Mouse (Mus musculus) midbrain, embryonic 11.5 days (tissue): ENCODE results near the gene Birc5. TPM values are rescaled to one million over a fixed set of nuclear protein-coding genes. Genes with fewer than 3 reads are reported as not detected.

Source experiments
- ATAC-seq: fragments of 200-750 bp; cut with Nextera tagmentation; 2 replicates; pipeline ENCODE4 v1.8.0; 2017; ENCODE audit warnings: moderate TSS enrichment, moderate library complexity; ENCODE audit not compliant: low FRiP score
- DNase-seq: peaks from one replicate; pipeline ENCODE4 v3.0.0; 2015; ENCODE audit warnings: low spot score; ENCODE audit errors: missing footprints
- H3K27ac ChIP-seq: fragments of 300-500 bp; sonication (generic); 2 replicates; pipeline ENCODE4 v1.5.1; 2014; ENCODE audit warnings: low read depth, low read length
- H3K27me3 ChIP-seq: fragments of 300-500 bp; sonication (generic); 2 replicates; pipeline ENCODE4 v1.6.1; 2014; ENCODE audit warnings: mild to moderate bottlenecking, low read length, moderate library complexity, mixed read lengths; ENCODE audit not compliant: control insufficient read depth, insufficient read depth
- H3K36me3 ChIP-seq: fragments of 300-500 bp; sonication (generic); 2 replicates; pipeline ENCODE4 v1.6.1; 2014; ENCODE audit warnings: mild to moderate bottlenecking, low read length, moderate library complexity, mixed read lengths; ENCODE audit not compliant: control insufficient read depth, insufficient read depth
- H3K4me1 ChIP-seq: fragments of 300-500 bp; sonication (generic); 2 replicates; pipeline ENCODE4 v1.6.1; 2014; ENCODE audit warnings: low read length; ENCODE audit not compliant: control insufficient read depth, insufficient read depth
- H3K4me2 ChIP-seq: fragments of 300-500 bp; sonication (generic); 2 replicates; pipeline ENCODE4 v1.6.1; 2014; ENCODE audit warnings: mild to moderate bottlenecking, moderate library complexity
- H3K4me3 ChIP-seq: fragments of 300-500 bp; sonication (generic); 2 replicates; pipeline ENCODE4 v1.5.1; 2014; ENCODE audit warnings: low read depth, low read length
- H3K9ac ChIP-seq: fragments of 300-500 bp; sonication (generic); 2 replicates; pipeline ENCODE4 v1.6.1; 2014; ENCODE audit warnings: low read length
- H3K9me3 ChIP-seq: fragments of 300-500 bp; sonication (generic); 2 replicates; pipeline ENCODE4 v1.6.1; 2016; ENCODE audit warnings: low read length; ENCODE audit not compliant: control insufficient read depth
- WGBS: fragments of 180-500 bp; shearing (Covaris S2); extraction: QIAGEN DNeasy Blood & Tissue Kit; methylation state at CpG from one replicate; pipeline ENCODE4 v1.1.7; 2014; 5-methylcytosine and 5-hydroxymethylcytosine counted together
- polyA plus RNA-seq: library from polyadenylated mRNA; unstranded; fragments of >200 nt; fragmentation: Nextera tagmentation; extraction: Ambion mirVana; gene quantifications from 2 replicates; pipeline ENCODE4 v1.2.1, GENCODE M21; 2014

The Birc5 gene
- polyA plus RNA-seq, 1 experiment from 2014 or later: 346 TPM

- H3K9me3 ChIP-seq: no peaks in the 10 kb centered on the region
- peaks cover 21% of the 10 kb centered on the region for H3K4me1 ChIP-seq
- DNase-seq (peak; percentile 97), ATAC-seq (peak; percentile 79)
- no peak overlapping the region for H3K27ac ChIP-seq
- 30% methylated on average over 23 of the region's 23 CpGs for WGBS
- peak overlapping the region; percentile 62 for H3K4me3 ChIP-seq
- peaks cover 2% of the 10 kb centered on the region; the same call in 1 of the 2 replicates for H3K36me3 ChIP-seq
- peak overlapping the region; percentile 85 for H3K4me2 ChIP-seq
- no peaks in the 10 kb centered on the region for H3K27me3 ChIP-seq
- H3K9ac ChIP-seq: peak overlapping the region; percentile 86
Observed at GRCm38 (mm10) chr11:117824060-117824969, 24.7 kb upstream of the Birc5 start.

- peaks cover 21% of the 10 kb centered on the region for H3K4me1 ChIP-seq
- peak within 1 kb of the TSS; percentile 86 for H3K9ac ChIP-seq
- H3K9me3 ChIP-seq: no peaks in the 10 kb centered on the region
- ATAC-seq: peak; percentile 65
- peak within 1 kb of the TSS; percentile 84 for H3K27ac ChIP-seq
- H3K27me3 ChIP-seq: no peaks in the 10 kb centered on the region
- peak within 1 kb of the TSS; percentile 85 for H3K4me2 ChIP-seq
- 1% methylated on average over 34 of the region's 34 CpGs for WGBS
- H3K4me3 ChIP-seq: peak within 1 kb of the TSS; percentile 62
- peak; percentile 97 for DNase-seq
- H3K36me3 ChIP-seq: peaks cover under 1% of the 10 kb centered on the region; the same call in 1 of the 2 replicates
Observed at GRCm38 (mm10) chr11:117825333-117826101, 23.5 kb upstream of the Birc5 start, which contains the start of the genes Afmid and Tk1. Afmid (plus strand) TSS chr11:117825924. Tk1 (minus strand) TSS chr11:117826092.

GRCm38 (mm10) chr11:117826164-117826563 lies 22.9 kb upstream of the Birc5 start:
- Histone ChIP-seq H3K27ac (peak overlapping the region; percentile 84), H3K4me2 (peak overlapping the region; percentile 85), H3K4me3 (peak overlapping the region; percentile 62), H3K27me3 (no peaks in the 10 kb centered on the region), H3K36me3 (no peaks in the 10 kb centered on the region), H3K9ac (peak overlapping the region; percentile 86), H3K4me1 (peaks cover 21% of the 10 kb centered on the region), H3K9me3 (no peaks in the 10 kb centered on the region)
- DNase-seq (no peak), ATAC-seq (peak; percentile 27)
- WGBS: 9% methylated on average over 5 of the region's 5 CpGs

- H3K4me1 ChIP-seq: peaks cover 21% of the 10 kb centered on the region
- 81% methylated on average over 8 of the region's 8 CpGs for WGBS
- ATAC-seq (no peak), DNase-seq (no peak)
- no peak overlapping the region for H3K27ac ChIP-seq
- H3K9me3 ChIP-seq: no peaks in the 10 kb centered on the region
- H3K4me2 ChIP-seq: no peak overlapping the region
- H3K27me3 ChIP-seq: no peaks in the 10 kb centered on the region
- peak overlapping the region; percentile 1; the same call in 1 of the 2 replicates for H3K9ac ChIP-seq
- H3K36me3 ChIP-seq: no peaks in the 10 kb centered on the region
- H3K4me3 ChIP-seq: no peak overlapping the region
Observed at GRCm38 (mm10) chr11:117826916-117827315, 22.1 kb upstream of the Birc5 start.

- Histone ChIP-seq H3K4me1 (peaks cover 21% of the 10 kb centered on the region), H3K36me3 (no peaks in the 10 kb centered on the region), H3K4me3 (no peak overlapping the region), H3K9me3 (no peaks in the 10 kb centered on the region), H3K27ac (no peak overlapping the region), H3K4me2 (no peak overlapping the region), H3K27me3 (no peaks in the 10 kb centered on the region), H3K9ac (no peak overlapping the region)
- WGBS: 72% methylated on average over 3 of the region's 3 CpGs
- DNase-seq: no peak
- no peak for ATAC-seq
Observed at GRCm38 (mm10) chr11:117827386-117827785, 21.7 kb upstream of the Birc5 start.

GRCm38 (mm10) chr11:117828149-117828887 lies 20.7 kb upstream of the Birc5 start:
- H3K4me1 ChIP-seq: peaks cover 21% of the 10 kb centered on the region
- H3K9me3 ChIP-seq: no peaks in the 10 kb centered on the region
- no peak overlapping the region for H3K4me2 ChIP-seq
- H3K27me3 ChIP-seq: no peaks in the 10 kb centered on the region
- no peak for ATAC-seq
- no peak overlapping the region for H3K4me3 ChIP-seq
- no peak overlapping the region for H3K9ac ChIP-seq
- no peaks in the 10 kb centered on the region for H3K36me3 ChIP-seq
- DNase-seq: no peak
- H3K27ac ChIP-seq: no peak overlapping the region
- WGBS: 90% methylated on average over 18 of the region's 18 CpGs

GRCm38 (mm10) chr11:117828888-117829604 lies 20.0 kb upstream of the Birc5 start:
- no peaks in the 10 kb centered on the region for H3K27me3 ChIP-seq
- peaks cover 19% of the 10 kb centered on the region for H3K4me1 ChIP-seq
- H3K9me3 ChIP-seq: no peaks in the 10 kb centered on the region
- no peak overlapping the region for H3K9ac ChIP-seq
- DNase-seq (no peak), ATAC-seq (no peak)
- no peak overlapping the region for H3K4me2 ChIP-seq
- 61% methylated on average over 9 of the region's 9 CpGs for WGBS
- no peaks in the 10 kb centered on the region for H3K36me3 ChIP-seq
- no peak overlapping the region for H3K4me3 ChIP-seq
- no peak overlapping the region for H3K27ac ChIP-seq

GRCm38 (mm10) chr11:117829671-117830215 lies 19.3 kb upstream of the Birc5 start:
- DNase-seq (no peak), ATAC-seq (no peak)
- no peaks in the 10 kb centered on the region for H3K36me3 ChIP-seq
- no peak overlapping the region for H3K4me2 ChIP-seq
- peaks cover 13% of the 10 kb centered on the region for H3K4me1 ChIP-seq
- H3K9me3 ChIP-seq: no peaks in the 10 kb centered on the region
- no peak overlapping the region for H3K27ac ChIP-seq
- no peak overlapping the region for H3K9ac ChIP-seq
- WGBS: 85% methylated on average over 2 of the region's 2 CpGs
- no peak overlapping the region for H3K4me3 ChIP-seq
- no peaks in the 10 kb centered on the region for H3K27me3 ChIP-seq
